Mouse (Mus musculus) intestine, embryonic 15.5 days (tissue): ENCODE results near the gene Itgb7. TPM values are rescaled to one million over a fixed set of nuclear protein-coding genes. Genes with fewer than 3 reads are reported as not detected.

Source experiments
- ATAC-seq: fragments of 200-750 bp; cut with Nextera tagmentation; 2 replicates; pipeline ENCODE4 v1.8.0; 2017; ENCODE audit warnings: moderate TSS enrichment, moderate library complexity
- H3K27ac ChIP-seq: fragments of 300-500 bp; sonication (generic); 2 replicates; pipeline ENCODE4 v1.5.1; 2015; ENCODE audit warnings: mild to moderate bottlenecking, inconsistent platforms
- H3K27me3 ChIP-seq: fragments of 300-500 bp; sonication (generic); replicated peaks from 2 replicates; pipeline ENCODE4 v1.6.1; 2015; ENCODE audit warnings: inconsistent platforms
- H3K36me3 ChIP-seq: fragments of 300-500 bp; sonication (generic); 2 replicates; pipeline ENCODE4 v1.6.1; 2015; ENCODE audit warnings: inconsistent platforms
- H3K4me1 ChIP-seq: fragments of 300-500 bp; sonication (generic); replicated peaks from 2 replicates; pipeline ENCODE4 v1.6.1; 2015; ENCODE audit warnings: inconsistent platforms
- H3K4me2 ChIP-seq: fragments of 300-500 bp; sonication (generic); replicated peaks from 2 replicates; pipeline ENCODE4 v1.6.1; 2015; ENCODE audit warnings: mild to moderate bottlenecking, inconsistent platforms
- H3K4me3 ChIP-seq: fragments of 300-500 bp; sonication (generic); replicated peaks from 2 replicates; pipeline ENCODE4 v1.5.1; 2015; ENCODE audit warnings: inconsistent platforms
- H3K9ac ChIP-seq: fragments of 300-500 bp; sonication (generic); 2 replicates; pipeline ENCODE4 v1.6.1; 2015; ENCODE audit warnings: inconsistent platforms
- H3K9me3 ChIP-seq: fragments of 300-500 bp; sonication (generic); 2 replicates; pipeline ENCODE4 v1.6.1; 2016; ENCODE audit warnings: inconsistent platforms
- WGBS: fragments of 180-500 bp; shearing (Covaris S2); methylation state at CpG from one replicate; pipeline ENCODE4 v1.1.7; 2015; 5-methylcytosine and 5-hydroxymethylcytosine counted together
- polyA plus RNA-seq: library from polyadenylated mRNA; unstranded; fragments of >200 nt; fragmentation: Nextera tagmentation; extraction: Ambion mirVana; gene quantifications from 2 replicates; pipeline ENCODE4 v1.2.1, GENCODE M21; 2015

The Itgb7 gene
- 10.8 and 12.9 TPM in 2 replicates for polyA plus RNA-seq

- Histone ChIP-seq H3K27ac (no peak within 1 kb of the TSS), H3K4me2 (peak within 1 kb of the TSS; percentile 35), H3K4me3 (no peak within 1 kb of the TSS), H3K9me3 (no peaks in the 10 kb centered on the region), H3K27me3 (no peaks in the 10 kb centered on the region), H3K9ac (no peak within 1 kb of the TSS), H3K36me3 (no peaks in the 10 kb centered on the region), H3K4me1 (peaks cover 34% of the 10 kb centered on the region)
- WGBS: 32% methylated on average over 6 of the region's 6 CpGs
- ATAC-seq: peak; percentile 25; the same call in 1 of the 2 replicates
Observed at GRCm38 (mm10) chr15:102231748-102232147, at the start of gene Itgb7. Gene Itgb7, minus strand, starts transcription at chr15:102231944.

- ATAC-seq: no peak
- H3K9ac ChIP-seq: peak overlapping the region; percentile 89
- no peaks in the 10 kb centered on the region for H3K27me3 ChIP-seq
- peaks cover 10% of the 10 kb centered on the region for H3K4me1 ChIP-seq
- peak overlapping the region; percentile 96 for H3K4me3 ChIP-seq
- H3K4me2 ChIP-seq: peak overlapping the region; percentile 81
- WGBS: 93% methylated on average over 19 of the region's 19 CpGs
- H3K27ac ChIP-seq: no peak overlapping the region
- no peaks in the 10 kb centered on the region for H3K9me3 ChIP-seq
- peaks cover 18% of the 10 kb centered on the region; the same call in 1 of the 2 replicates for H3K36me3 ChIP-seq
Observed at GRCm38 (mm10) chr15:102280623-102281022, 48.9 kb upstream of the Itgb7 start.

- peak; percentile 53 for ATAC-seq
- Histone ChIP-seq H3K9ac (peak overlapping the region; percentile 89), H3K4me3 (peak overlapping the region; percentile 96), H3K4me1 (peaks cover 10% of the 10 kb centered on the region), H3K9me3 (no peaks in the 10 kb centered on the region), H3K27me3 (no peaks in the 10 kb centered on the region), H3K27ac (peak overlapping the region; percentile 94), H3K4me2 (peak overlapping the region; percentile 81), H3K36me3 (peaks cover 18% of the 10 kb centered on the region; the same call in 1 of the 2 replicates)
- WGBS: 28% methylated on average over 13 of the region's 13 CpGs
Observed at GRCm38 (mm10) chr15:102279783-102280520, 48.2 kb upstream of the Itgb7 start.

- peak; percentile 98 for ATAC-seq
- H3K4me3 ChIP-seq: peak within 1 kb of the TSS; percentile 96
- no peaks in the 10 kb centered on the region for H3K9me3 ChIP-seq
- H3K9ac ChIP-seq: peak within 1 kb of the TSS; percentile 89
- peak within 1 kb of the TSS; percentile 81 for H3K4me2 ChIP-seq
- peaks cover 18% of the 10 kb centered on the region; the same call in 1 of the 2 replicates for H3K36me3 ChIP-seq
- WGBS: under 1% methylated on average over 62 of the region's 65 CpGs
- H3K27ac ChIP-seq: peak within 1 kb of the TSS; percentile 94
- H3K27me3 ChIP-seq: no peaks in the 10 kb centered on the region
- peaks cover 10% of the 10 kb centered on the region for H3K4me1 ChIP-seq
Observed at GRCm38 (mm10) chr15:102279092-102279782, 47.5 kb upstream of the Itgb7 start, which contains the start of gene Mfsd5. Gene Mfsd5, plus strand, starts transcription at chr15:102279454.

- H3K36me3 ChIP-seq: peaks cover 18% of the 10 kb centered on the region; the same call in 1 of the 2 replicates
Observed at GRCm38 (mm10) chr15:102278726-102279091, 47.0 kb upstream of the Itgb7 start.

GRCm38 (mm10) chr15:102273982-102274716 lies 42.4 kb upstream of the Itgb7 start:
- no peak overlapping the region for H3K4me2 ChIP-seq
- no peak overlapping the region for H3K4me3 ChIP-seq
- no peak overlapping the region for H3K9ac ChIP-seq
- H3K27me3 ChIP-seq: peaks cover 4% of the 10 kb centered on the region; the same call in 1 of the 2 replicates
- H3K4me1 ChIP-seq: peaks cover 5% of the 10 kb centered on the region
- H3K9me3 ChIP-seq: no peaks in the 10 kb centered on the region
- no peak overlapping the region for H3K27ac ChIP-seq
- WGBS: 72% methylated on average over 6 of the region's 6 CpGs
- no peak for ATAC-seq
- H3K36me3 ChIP-seq: no peaks in the 10 kb centered on the region

More at GRCm38 (mm10) chr15:102278726-102279091, 47.0 kb upstream of the Itgb7 start:
- Histone ChIP-seq H3K9ac (peak overlapping the region; percentile 89), H3K27me3 (no peaks in the 10 kb centered on the region), H3K27ac (peak overlapping the region; percentile 94), H3K4me1 (peaks cover 10% of the 10 kb centered on the region), H3K9me3 (no peaks in the 10 kb centered on the region), H3K4me2 (peak overlapping the region; percentile 81), H3K4me3 (peak overlapping the region; percentile 96)
- 36% methylated on average over 7 of the region's 7 CpGs for WGBS
- ATAC-seq: no peak

GRCm38 (mm10) chr15:102271441-102271840 lies 39.7 kb upstream of the Itgb7 start:
- no peak overlapping the region for H3K4me3 ChIP-seq
- WGBS: 38% methylated on average over 3 of the region's 3 CpGs
- H3K27ac ChIP-seq: no peak overlapping the region
- no peak overlapping the region for H3K4me2 ChIP-seq
- peaks cover 5% of the 10 kb centered on the region for H3K4me1 ChIP-seq
- peaks cover 4% of the 10 kb centered on the region; the same call in 1 of the 2 replicates for H3K27me3 ChIP-seq
- no peak overlapping the region for H3K9ac ChIP-seq
- H3K36me3 ChIP-seq: no peaks in the 10 kb centered on the region
- ATAC-seq: no peak
- H3K9me3 ChIP-seq: no peaks in the 10 kb centered on the region

GRCm38 (mm10) chr15:102270274-102270960 lies 38.7 kb upstream of the Itgb7 start, which contains the start of gene Gm9918:
Gene Gm9918, plus strand, starts transcription at chr15:102270563.
- peak within 1 kb of the TSS; percentile 42 for H3K4me2 ChIP-seq
- no peak within 1 kb of the TSS for H3K27ac ChIP-seq
- no peaks in the 10 kb centered on the region for H3K9me3 ChIP-seq
- 19% methylated on average over 21 of the region's 21 CpGs for WGBS
- H3K27me3 ChIP-seq: peaks cover 4% of the 10 kb centered on the region; the same call in 1 of the 2 replicates
- no peak within 1 kb of the TSS for H3K4me3 ChIP-seq
- 0 out of 2 replicates have a peak within 1 kb of the TSS, but pooled peaks have one; percentile 1 for H3K9ac ChIP-seq
- ATAC-seq: 0 out of 2 replicates have a peak, but pooled peaks have one; percentile 31
- H3K4me1 ChIP-seq: peaks cover 5% of the 10 kb centered on the region
- H3K36me3 ChIP-seq: no peaks in the 10 kb centered on the region

- Histone ChIP-seq H3K36me3 (no peaks in the 10 kb centered on the region), H3K9ac (no peak overlapping the region), H3K27me3 (peaks cover under 1% of the 10 kb centered on the region; the same call in 1 of the 2 replicates), H3K4me3 (no peak overlapping the region), H3K4me1 (peaks cover 1% of the 10 kb centered on the region), H3K4me2 (no peak overlapping the region), H3K27ac (no peak overlapping the region), H3K9me3 (no peaks in the 10 kb centered on the region)
- ATAC-seq: no peak
- WGBS: 85% methylated on average over 5 of the region's 5 CpGs
Observed at GRCm38 (mm10) chr15:102265548-102265947, 33.8 kb upstream of the Itgb7 start.

GRCm38 (mm10) chr15:102263037-102263436 lies 31.3 kb upstream of the Itgb7 start:
- no peak for ATAC-seq
- no peaks in the 10 kb centered on the region for H3K9me3 ChIP-seq
- 86% methylated on average over 2 of the region's 2 CpGs for WGBS
- H3K4me2 ChIP-seq: no peak overlapping the region
- peaks cover 9% of the 10 kb centered on the region for H3K4me1 ChIP-seq
- H3K27ac ChIP-seq: no peak overlapping the region
- no peaks in the 10 kb centered on the region for H3K36me3 ChIP-seq
- H3K9ac ChIP-seq: no peak overlapping the region
- H3K4me3 ChIP-seq: no peak overlapping the region
- 0 out of 2 replicates have a peak, but pooled peaks cover 5% of the 10 kb centered on the region for H3K27me3 ChIP-seq

GRCm38 (mm10) chr15:102262582-102262981 lies 30.8 kb upstream of the Itgb7 start:
- no peak for ATAC-seq
- Histone ChIP-seq H3K27me3 (0 out of 2 replicates have a peak, but pooled peaks cover 5% of the 10 kb centered on the region), H3K27ac (no peak overlapping the region), H3K4me2 (no peak overlapping the region), H3K9ac (no peak overlapping the region), H3K4me1 (peaks cover 13% of the 10 kb centered on the region), H3K9me3 (no peaks in the 10 kb centered on the region), H3K36me3 (no peaks in the 10 kb centered on the region), H3K4me3 (no peak overlapping the region)
- WGBS: 51% methylated on average over 7 of the region's 7 CpGs
